Mouse (Mus musculus): ENCODE measurements around the gene Nnmt. TPM values are rescaled to one million over a fixed set of nuclear protein-coding genes. Genes with fewer than 3 reads are reported as not detected.

Nnmt gene
- polyA plus RNA-seq (2016; fragmentation: Nextera tagmentation; extraction: Ambion mirVana): 2.1 and 2.5 TPM in 2 replicates

DNA sequence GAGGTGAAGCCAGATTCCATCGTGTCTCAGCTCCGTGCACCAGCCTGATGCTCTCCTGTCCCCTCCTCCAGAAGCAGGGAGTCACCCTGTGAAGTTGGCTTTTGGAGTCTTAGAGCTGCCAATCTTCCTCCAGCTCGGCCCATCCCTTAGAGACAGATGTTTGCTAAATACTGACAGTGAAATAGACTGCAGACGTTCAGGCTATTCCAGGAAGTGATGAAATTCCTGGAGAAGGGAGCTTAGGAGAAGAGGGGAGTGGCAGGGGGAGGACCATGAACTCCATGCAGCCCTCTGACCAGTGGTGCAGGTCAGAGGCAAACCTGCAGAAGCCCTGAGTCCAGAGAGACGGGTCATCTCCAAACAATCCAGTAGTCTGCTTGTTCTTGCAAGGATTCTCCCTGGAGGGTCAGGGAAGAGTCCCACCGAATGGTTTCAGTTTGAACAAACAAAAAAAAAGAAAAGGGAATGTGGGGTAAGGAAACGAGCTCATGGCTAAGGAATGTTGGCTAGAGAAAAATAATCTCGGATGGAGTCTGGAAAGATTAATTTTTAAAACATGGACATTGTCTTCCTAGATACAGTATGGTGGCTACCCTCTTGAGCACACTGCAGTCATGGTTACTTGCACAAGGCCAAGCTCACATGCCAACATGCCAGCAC lies at the start of gene Nnmt:
Gene Nnmt (minus strand): TSS at position 215 of the 660 bp plus-strand sequence.
- no peaks in the 10 kb centered on the region for H3K9me3 ChIP-seq
- H3K4me1 ChIP-seq: no peaks in the 10 kb centered on the region
- no peaks in the 10 kb centered on the region for H3K27me3 ChIP-seq (ENCODE audit: insufficient read depth, poor library complexity, severe bottlenecking)
- DNase-seq (ENCODE audit: low spot score): peak; percentile 68
- H3K4me3 ChIP-seq: no peak within 1 kb of the TSS
- WGBS: 36% methylated on average over 8 of the region's 8 CpGs
- 0 out of 2 replicates have a peak within 1 kb of the TSS, but pooled peaks have one; percentile 6 for H3K27ac ChIP-seq
- H3K36me3 ChIP-seq: no peaks in the 10 kb centered on the region

GRCm38 (mm10) chr9:48654730-48655129 lies 49.8 kb upstream of the Nnmt start:
- DNase-seq (ENCODE audit: low spot score): no peak
- WGBS: 13% methylated on average over 8 of the region's 8 CpGs
- Histone ChIP-seq H3K27ac (no peak overlapping the region), H3K9me3 (peaks cover 4% of the 10 kb centered on the region; the same call in 1 of the 2 replicates), H3K36me3 (peaks cover 6% of the 10 kb centered on the region; the same call in 1 of the 2 replicates), H3K27me3 (ENCODE audit: insufficient read depth, poor library complexity, severe bottlenecking) (peaks cover 15% of the 10 kb centered on the region; the same call in 1 of the 2 replicates), H3K4me3 (no peak overlapping the region), H3K4me1 (peaks cover 16% of the 10 kb centered on the region; the same call in 1 of the 2 replicates)

- WGBS: 47% methylated on average over 7 of the region's 7 CpGs
- Histone ChIP-seq H3K36me3 (no peaks in the 10 kb centered on the region), H3K4me3 (no peak overlapping the region), H3K9me3 (no peaks in the 10 kb centered on the region), H3K27me3 (ENCODE audit: insufficient read depth, poor library complexity, severe bottlenecking) (peaks cover 19% of the 10 kb centered on the region; the same call in 1 of the 2 replicates), H3K27ac (no peak overlapping the region), H3K4me1 (peaks cover 28% of the 10 kb centered on the region)
- no peak for DNase-seq (ENCODE audit: low spot score)
Measured at GRCm38 (mm10) chr9:48653399-48654070, 48.6 kb upstream of the Nnmt start.

- H3K4me3 ChIP-seq: no peak overlapping the region
- H3K4me1 ChIP-seq: peaks cover 42% of the 10 kb centered on the region
- peaks cover 17% of the 10 kb centered on the region for H3K27me3 ChIP-seq (ENCODE audit: insufficient read depth, poor library complexity, severe bottlenecking)
- H3K27ac ChIP-seq: no peak overlapping the region
- no peaks in the 10 kb centered on the region for H3K36me3 ChIP-seq
- no peaks in the 10 kb centered on the region for H3K9me3 ChIP-seq
- no peak for DNase-seq (ENCODE audit: low spot score)
- 59% methylated on average over 4 of the region's 4 CpGs for WGBS
Measured at GRCm38 (mm10) chr9:48652026-48652425, 47.1 kb upstream of the Nnmt start.

DNA sequence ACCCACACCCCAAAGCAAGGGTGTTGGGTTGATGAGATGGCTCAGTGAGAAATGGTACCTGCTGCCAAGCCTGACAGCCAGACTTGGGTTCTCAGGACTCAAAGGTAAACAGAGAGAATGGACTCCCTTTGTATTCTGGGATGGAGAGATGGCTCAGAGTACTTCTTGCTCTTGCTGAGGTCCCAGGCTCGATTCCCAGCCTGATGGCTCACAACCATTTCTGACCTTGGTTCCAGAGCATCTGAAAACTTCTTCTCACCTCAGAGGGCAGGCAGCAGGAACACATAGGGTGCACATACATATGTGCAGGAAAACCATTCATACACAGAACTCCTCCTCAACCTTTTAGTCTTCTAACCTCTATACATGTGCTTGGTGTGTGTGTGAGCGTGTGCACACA lies 45.9 kb upstream of the Nnmt start:
- 89% methylated on average over 2 of the region's 2 CpGs for WGBS
- Histone ChIP-seq H3K27ac (no peak overlapping the region), H3K4me1 (peaks cover 41% of the 10 kb centered on the region), H3K36me3 (no peaks in the 10 kb centered on the region), H3K27me3 (ENCODE audit: insufficient read depth, poor library complexity, severe bottlenecking) (peaks cover 20% of the 10 kb centered on the region), H3K4me3 (no peak overlapping the region), H3K9me3 (no peaks in the 10 kb centered on the region)
- DNase-seq (ENCODE audit: low spot score): no peak

DNA sequence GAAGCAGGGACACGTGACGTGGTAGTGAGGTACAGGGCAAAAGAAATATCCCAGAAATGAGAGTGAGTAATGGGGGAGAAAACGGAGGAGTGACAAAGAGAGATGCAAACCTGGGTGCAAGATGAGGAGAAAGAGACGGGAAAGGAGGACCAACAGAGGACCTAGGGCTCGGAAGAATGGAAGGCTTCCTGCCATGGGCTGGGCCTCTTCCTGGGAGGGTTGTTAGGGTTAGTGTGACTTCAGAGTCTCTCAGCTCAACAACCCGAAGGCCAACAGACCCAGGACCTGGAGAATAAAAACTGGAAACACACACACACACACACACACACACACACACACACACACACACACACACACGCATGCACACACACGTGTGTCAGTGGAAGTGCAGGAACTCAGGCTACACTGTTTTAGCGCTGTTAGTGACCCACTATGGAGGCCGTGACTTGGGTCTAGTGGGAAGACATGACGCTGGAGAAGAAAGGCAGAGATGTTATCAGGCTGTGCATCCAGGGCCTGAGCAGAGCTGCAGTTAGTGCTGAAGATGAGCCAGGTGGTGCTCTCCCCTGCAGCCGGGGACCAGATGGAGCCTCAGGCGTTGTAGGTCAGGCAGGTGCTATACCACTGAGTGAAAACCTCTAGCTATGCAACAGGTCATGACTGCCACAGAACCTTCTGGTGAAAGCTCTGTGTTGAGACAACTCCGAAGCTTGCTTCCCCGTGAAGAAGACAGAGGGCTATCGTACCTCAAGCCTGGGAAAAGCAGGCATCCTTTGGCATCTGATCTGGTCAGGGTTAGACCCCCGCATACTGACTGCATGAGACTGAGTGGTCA lies 45.1 kb upstream of the Nnmt start:
- Histone ChIP-seq H3K27ac (peak overlapping the region; percentile 76; the same call in 1 of the 2 replicates), H3K9me3 (no peaks in the 10 kb centered on the region), H3K4me3 (peak overlapping the region; percentile 57), H3K4me1 (peaks cover 35% of the 10 kb centered on the region), H3K27me3 (ENCODE audit: insufficient read depth, poor library complexity, severe bottlenecking) (peaks cover 20% of the 10 kb centered on the region), H3K36me3 (no peaks in the 10 kb centered on the region)
- WGBS: 43% methylated on average over 17 of the region's 17 CpGs
- DNase-seq (ENCODE audit: low spot score): peak; percentile 69

- peak overlapping the region; percentile 57 for H3K4me3 ChIP-seq
- H3K4me1 ChIP-seq: peaks cover 34% of the 10 kb centered on the region
- peak overlapping the region; percentile 76 for H3K27ac ChIP-seq
- DNase-seq (ENCODE audit: low spot score): peak; percentile 82
- peaks cover 20% of the 10 kb centered on the region for H3K27me3 ChIP-seq (ENCODE audit: insufficient read depth, poor library complexity, severe bottlenecking)
- WGBS: 1% methylated on average over 22 of the region's 22 CpGs
- H3K36me3 ChIP-seq: no peaks in the 10 kb centered on the region
- peaks cover 3% of the 10 kb centered on the region for H3K9me3 ChIP-seq
Measured at GRCm38 (mm10) chr9:48649098-48649766, 44.3 kb upstream of the Nnmt start.

DNA sequence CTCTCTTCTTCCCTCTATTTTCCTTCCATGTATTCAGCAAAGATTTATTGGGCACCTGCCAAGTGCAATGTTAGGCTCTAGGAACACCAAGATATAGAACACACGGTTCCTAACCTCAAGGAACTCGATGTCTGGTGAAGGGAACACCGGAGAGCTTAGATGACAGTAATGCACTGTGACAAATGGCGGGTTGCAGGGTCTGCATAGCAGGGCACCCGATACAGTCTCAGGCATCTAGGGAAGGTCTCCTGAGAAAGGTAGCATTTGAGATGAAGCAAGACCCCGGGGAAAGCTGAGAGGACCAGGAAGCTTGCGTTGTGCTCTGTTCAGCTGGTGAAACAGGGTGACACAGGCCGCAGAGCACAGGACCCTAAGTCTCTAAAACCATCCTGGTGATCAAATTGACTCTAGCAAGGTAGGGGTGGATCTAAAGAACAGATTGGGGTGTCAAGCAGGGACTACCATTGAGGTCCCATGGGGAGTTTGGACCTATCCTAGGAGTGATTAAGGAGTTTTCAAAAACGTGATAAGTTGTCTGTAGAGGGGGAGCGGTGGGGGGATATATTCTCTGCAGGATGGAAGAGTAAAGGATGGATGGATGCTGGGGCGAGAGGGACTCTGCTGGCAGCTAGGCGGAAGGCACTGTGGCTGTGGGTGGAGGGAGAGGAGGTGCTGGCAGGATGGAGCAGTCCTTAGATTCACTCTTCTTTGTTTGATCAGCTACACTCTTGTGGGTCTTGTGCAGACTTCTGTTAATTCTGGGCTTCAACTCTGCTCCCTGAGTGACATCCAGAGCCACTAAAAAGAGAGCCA lies 43.5 kb upstream of the Nnmt start:
- 45% methylated on average over 12 of the region's 12 CpGs for WGBS
- Histone ChIP-seq H3K4me1 (peaks cover 34% of the 10 kb centered on the region), H3K27ac (no peak overlapping the region), H3K4me3 (peak overlapping the region; percentile 57), H3K27me3 (ENCODE audit: insufficient read depth, poor library complexity, severe bottlenecking) (peaks cover 20% of the 10 kb centered on the region), H3K36me3 (no peaks in the 10 kb centered on the region), H3K9me3 (peaks cover 7% of the 10 kb centered on the region)
- DNase-seq (ENCODE audit: low spot score): peak; percentile 68

DNA sequence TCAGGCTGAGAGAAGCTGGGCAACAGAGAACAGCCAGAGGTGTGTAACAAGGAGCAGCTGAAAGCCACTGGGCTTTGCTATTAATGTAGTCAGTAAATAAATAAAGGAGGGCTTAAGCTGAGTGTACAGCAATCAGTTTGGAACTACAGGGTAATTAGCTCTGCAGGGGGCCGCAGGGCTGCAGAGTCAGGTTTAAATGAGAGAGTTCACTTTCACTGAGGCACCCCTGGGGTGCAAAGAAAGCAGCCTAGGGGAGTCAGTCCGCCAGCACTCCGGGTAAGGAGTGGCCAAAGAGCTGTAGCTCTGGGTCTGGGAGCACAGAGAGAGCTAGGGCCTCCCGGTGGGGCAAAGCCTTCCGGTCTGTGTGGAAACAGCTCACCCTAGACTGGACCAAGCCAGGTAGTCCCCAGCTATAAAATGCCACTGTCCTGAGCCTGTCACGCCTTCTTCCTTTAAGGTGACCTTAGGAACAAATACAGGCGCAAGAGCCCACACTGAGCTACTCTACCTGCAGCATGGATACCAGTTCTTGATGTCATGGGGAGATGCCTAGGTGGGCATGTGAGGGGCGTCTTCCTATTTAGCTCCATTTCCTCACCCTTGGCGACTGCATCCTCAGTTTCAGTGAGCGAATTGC lies 42.8 kb upstream of the Nnmt start:
- DNase-seq (ENCODE audit: low spot score): peak; percentile 73
- peaks cover 20% of the 10 kb centered on the region for H3K27me3 ChIP-seq (ENCODE audit: insufficient read depth, poor library complexity, severe bottlenecking)

DNA sequence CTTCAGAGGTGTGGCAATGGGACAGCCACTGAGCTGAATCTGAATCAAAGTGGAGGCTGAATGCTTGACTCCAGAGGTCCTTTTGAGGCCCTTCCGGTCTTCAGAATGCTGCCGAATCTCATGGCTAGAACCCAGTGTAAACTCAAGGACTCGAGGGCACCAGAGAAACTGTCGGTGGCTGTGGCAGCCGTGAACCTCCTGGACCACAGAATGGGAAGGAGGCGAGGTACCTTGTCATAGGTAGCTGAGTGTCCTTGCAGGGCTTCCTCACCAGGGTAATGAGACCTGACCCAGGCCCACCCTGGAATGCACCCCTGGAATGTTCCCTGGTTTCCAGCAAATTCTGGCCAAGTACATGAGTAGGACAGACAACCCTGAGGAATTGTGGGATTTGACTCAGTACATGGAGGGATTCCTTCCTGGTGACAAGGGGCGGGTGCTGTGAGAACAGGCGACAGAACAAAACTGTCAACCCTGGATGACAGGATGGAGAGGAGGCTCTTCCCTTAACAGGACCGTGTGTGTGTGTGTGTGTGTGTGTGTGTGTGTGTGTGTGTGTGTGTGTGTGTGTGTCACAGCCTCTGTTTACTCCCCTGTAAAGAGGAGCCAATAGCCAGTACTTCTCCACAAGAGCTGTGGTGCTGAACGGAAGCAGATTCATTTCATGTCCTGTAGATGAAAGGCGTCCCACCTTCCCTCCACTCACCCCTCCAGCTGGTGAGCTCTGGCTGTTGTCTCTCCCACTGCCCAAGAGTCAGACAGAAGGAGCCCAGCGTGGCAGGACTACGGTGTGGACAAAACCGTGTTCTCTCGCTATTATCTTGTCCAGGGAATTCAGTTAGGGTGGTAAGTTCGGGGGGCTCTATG lies 42.1 kb upstream of the Nnmt start:
- WGBS: 49% methylated on average over 16 of the region's 16 CpGs
- H3K4me1 ChIP-seq: peaks cover 34% of the 10 kb centered on the region

More for the DNA sequence above, 42.8 kb upstream of the Nnmt start:
- Histone ChIP-seq H3K36me3 (no peaks in the 10 kb centered on the region), H3K4me3 (no peak overlapping the region), H3K27ac (no peak overlapping the region), H3K9me3 (peaks cover 7% of the 10 kb centered on the region), H3K4me1 (peaks cover 34% of the 10 kb centered on the region)
- 31% methylated on average over 10 of the region's 10 CpGs for WGBS

DNA sequence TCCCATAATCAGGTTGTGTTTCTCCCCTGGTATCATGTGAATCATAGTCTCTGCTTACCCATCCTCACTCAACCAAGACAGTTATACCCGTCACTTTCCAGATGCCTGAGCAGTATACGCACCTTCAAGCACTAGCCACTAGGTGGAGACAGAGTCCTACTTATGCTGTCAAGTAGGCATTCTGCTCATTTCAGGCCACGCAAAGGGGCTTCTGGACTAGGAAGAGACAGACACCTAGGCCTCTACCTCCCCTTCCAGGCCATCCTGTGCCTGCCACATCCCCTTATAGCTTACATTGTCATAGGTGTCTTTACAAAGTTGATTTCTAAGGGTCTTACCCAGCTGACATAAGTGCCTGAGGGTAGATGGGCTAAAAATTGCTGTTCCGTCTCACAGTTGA lies 41.3 kb upstream of the Nnmt start:
- DNase-seq (ENCODE audit: low spot score): peak; percentile 86
- 22% methylated on average over 4 of the region's 4 CpGs for WGBS
- no peaks in the 10 kb centered on the region for H3K36me3 ChIP-seq
- H3K9me3 ChIP-seq: peaks cover 7% of the 10 kb centered on the region
- H3K27ac ChIP-seq: no peak overlapping the region
- H3K4me1 ChIP-seq: peaks cover 34% of the 10 kb centered on the region
- H3K27me3 ChIP-seq (ENCODE audit: insufficient read depth, poor library complexity, severe bottlenecking): peaks cover 20% of the 10 kb centered on the region
- no peak overlapping the region for H3K4me3 ChIP-seq

More for the DNA sequence above, 42.1 kb upstream of the Nnmt start:
- Histone ChIP-seq H3K9me3 (peaks cover 7% of the 10 kb centered on the region), H3K36me3 (no peaks in the 10 kb centered on the region), H3K4me3 (no peak overlapping the region), H3K27me3 (ENCODE audit: insufficient read depth, poor library complexity, severe bottlenecking) (peaks cover 20% of the 10 kb centered on the region), H3K27ac (no peak overlapping the region)
- DNase-seq (ENCODE audit: low spot score): peak; percentile 74
